Mouse (Mus musculus): ENCODE results near the gene Gm20509.
A peak's percentile ranks its signal among the peaks of the same experiment; 100 is the strongest.
"Not testable (repeated sequence)": the region's sequence is repeated elsewhere in the genome, so short reads cannot be mapped to it uniquely, and the experiment has no call there.

Gm20509 gene

DNA sequence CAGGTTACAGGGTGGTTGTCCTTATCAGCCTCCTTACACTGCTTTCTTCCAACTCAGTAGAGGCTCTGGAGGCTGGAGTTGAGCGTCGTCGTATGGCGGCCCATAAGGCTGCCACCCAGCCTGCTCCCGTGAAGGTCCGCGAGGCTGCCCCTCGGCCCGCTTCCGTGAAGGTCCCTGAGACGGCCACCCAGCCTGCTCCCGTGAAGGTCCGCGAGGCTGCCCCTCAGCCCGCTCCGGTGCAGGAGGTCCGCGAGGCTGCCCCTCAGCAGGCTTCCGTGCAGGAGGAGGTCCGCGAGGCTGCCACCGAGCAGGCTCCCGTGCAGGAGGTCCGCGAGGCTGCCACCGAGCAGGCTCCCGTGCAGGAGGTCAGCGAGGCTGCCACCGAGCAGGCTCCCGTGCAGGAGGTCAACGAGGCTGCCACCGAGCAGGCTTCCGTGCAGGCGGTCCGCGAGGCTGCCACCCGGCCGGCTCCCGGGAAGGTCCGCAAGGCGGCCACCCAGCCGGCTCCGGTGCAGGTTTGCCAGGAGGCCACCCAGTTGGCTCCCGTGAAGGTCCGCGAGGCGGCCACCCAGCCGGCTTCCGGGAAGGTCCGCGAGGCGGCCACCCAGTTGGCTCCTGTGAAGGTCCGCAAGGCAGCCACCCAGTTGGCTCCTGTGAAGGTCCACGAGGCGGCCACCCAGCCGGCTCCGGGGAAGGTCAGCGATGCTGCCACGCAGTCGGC is 1.0 kb downstream of the Gm20509 start:
- no peak for DNase-seq

DNA sequence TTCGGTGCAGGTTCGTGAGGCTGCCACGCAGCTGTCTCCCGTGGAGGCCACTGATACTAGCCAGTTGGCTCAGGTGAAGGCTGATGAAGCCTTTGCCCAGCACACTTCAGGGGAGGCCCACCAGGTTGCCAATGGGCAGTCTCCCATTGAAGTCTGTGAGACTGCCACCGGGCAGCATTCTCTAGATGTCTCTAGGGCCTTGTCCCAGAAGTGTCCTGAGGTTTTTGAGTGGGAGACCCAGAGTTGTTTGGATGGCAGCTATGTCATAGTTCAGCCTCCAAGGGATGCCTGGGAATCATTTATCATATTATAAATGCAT is 1.6 kb downstream of the Gm20509 start:
- DNase-seq: no peak

DNA sequence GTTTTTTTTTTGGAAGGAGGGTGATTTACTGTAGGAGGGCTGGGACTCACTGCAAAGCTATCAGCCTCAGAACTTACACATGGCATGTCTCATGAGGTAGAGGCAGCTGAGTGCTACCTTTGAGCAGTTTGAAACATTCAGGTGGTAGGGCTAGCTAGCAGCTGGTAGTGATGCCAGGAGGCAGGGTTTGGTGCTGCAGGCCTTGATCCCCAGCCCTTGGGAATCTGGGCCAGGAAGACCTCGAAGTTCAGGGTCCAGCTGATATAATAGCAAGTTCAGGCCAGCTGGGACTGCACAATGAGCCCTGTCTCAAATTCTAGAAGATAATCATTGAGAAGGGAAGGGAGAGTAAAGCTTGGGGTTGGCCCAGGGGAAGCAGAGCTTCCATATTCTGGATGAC is 2.9 kb downstream of the Gm20509 start:
- no peak for DNase-seq

DNA sequence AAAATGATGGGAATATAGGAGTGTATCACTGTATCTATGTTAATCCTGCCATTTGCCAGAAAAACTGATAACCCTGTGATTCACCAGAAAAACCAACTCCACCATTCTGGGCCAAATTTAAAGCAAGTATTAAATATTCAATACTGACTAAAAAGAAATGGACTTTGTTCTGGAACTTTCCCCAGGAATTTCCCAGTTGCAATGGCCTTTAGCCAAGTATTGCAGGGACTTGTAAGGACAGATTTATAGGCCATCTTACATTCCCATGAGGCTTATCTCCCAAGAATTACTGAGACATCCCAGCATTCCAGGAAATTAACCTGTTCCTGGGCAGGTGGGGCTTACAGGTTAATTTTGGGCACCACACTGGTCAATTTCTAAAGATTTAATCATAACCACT is 3.5 kb downstream of the Gm20509 start:
- DNase-seq: no peak

DNA sequence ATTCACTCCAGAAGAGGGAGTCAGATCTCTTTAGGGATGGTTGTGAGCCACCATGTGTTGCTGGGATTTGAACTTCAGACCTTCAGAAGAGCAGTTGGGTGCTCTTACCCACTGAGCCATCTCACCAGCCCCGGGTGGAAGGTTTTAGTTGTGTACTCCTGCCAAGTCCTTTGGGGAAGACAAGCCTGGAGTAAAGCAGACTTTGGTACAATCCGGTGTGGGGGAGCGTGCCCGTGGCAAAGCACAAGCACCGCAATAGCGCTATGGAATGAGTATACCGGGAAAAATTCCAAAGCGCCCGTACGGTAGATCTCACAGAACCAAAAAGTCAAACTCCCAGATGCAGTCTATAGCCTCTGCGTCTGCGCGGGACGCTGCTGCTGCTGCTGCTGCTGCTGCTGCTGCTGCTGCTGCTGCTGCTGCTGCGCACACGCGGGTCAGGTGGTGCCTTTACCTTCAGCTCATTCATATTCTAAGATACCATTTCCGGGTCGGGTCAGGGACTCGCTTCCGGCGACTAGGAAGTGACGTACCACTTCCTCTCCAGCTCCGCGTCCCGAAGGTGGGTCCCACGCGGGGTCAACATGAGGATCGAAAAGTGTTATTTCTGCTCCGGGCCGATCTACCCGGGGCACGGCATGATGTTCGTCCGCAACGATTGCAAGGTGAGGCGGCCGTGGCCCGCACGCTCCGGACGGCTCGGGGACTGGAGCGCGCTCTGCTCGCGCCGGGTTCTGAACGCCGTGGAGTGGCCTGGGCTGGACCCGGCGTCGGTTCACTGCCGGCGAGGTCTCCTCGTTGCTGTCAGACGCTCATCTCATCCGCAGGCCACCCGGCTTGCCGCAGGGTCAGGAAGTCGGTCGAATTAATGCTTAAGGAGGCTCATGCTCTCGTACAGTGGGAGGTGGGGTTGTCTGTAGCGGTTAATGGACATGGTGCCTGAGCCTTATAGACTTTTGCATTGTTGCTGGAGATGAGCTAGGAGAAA is 10.9 kb downstream of the Gm20509 start, which contains the start of gene Rsl24d1:
Rsl24d1 (plus strand) TSS at position 508 of the 988 bp plus-strand sequence.
- peak; percentile 95 for DNase-seq

DNA sequence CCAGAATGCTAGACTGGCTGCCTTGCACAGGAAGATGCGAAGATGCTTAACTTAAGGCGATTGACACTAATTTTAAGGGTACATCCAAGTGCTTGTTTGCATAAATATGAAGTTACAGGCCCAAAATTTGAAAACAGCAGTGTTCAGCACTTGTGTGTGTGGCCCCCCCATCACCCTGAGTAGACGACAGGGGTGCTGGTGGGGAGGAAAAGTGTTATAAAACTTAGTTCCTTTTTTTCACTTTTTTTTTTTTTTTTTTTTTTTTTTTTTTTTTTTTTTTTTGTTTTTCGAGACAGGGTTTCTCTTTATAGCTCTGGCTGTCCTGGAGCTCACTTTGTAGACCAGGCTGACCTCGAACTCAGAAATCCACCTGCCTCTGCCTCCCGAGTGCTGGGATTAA is 14.4 kb downstream of the Gm20509 start:
- not testable (repeated sequence) for DNase-seq

DNA sequence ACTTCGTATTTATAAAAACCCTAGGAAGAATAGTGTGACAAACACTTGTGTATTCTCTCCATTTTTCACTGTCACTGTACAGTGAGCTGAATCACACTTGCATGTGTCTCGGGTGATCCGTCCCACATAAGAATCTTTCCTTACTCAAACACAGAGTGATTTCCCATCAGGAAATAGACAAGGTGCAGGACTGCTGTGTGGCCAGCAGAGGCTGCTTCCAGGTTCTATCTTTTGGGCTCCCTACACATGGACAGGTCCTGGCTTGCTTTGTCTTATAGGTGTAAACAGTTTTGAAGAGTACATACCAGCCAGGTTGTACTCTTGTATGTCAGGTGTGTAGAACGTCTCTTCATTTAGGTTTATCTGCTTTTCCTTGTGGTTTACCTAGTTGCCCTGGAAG is 15.7 kb downstream of the Gm20509 start:
- DNase-seq: no peak

DNA sequence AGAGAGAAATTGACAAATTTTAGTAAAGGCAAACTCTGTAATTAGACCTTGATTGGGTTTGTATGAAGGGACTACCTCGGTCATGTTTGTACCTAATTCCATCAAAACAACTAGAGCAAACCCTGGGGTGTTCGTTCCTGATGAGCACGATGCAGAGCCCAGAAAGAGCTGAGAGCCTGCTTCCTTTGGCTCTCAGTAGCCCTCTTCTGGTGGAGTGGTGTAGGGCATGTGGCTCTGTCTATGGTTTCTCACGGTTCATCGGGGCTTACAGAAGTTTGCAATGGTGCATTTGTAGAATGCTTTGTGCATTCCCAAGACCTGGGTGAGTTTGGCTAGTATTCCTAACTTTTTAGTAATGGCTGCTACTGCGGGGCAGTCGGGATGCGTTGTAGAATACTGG is 19.5 kb downstream of the Gm20509 start:
- DNase-seq: peak; percentile 36

DNA sequence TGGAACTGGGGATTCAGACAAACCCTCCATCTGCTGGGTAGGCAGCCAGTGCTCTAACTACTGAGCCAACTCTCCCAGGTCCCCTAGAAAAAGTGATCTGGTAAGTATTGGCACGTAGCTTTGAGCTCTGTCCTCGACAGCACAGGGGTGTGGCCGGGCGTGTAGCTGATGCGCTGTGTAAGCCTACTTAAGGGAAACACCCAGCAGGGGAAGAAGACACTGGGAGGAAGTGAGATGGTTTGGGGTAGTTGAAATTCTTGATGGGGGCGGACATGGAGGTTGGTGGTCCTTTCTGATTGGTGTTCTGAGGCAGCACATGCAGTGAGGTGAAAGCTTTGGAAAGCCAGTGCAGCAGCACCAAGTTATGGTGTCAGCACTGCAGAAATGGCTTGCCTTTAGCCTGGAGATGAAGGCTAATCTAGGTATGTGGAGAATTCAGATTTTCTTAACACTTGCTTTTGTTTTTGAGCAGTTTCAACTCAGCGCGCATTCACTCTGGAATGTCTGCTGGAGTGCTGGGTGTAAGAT is 22.8 kb downstream of the Gm20509 start:
- no peak for DNase-seq

DNA sequence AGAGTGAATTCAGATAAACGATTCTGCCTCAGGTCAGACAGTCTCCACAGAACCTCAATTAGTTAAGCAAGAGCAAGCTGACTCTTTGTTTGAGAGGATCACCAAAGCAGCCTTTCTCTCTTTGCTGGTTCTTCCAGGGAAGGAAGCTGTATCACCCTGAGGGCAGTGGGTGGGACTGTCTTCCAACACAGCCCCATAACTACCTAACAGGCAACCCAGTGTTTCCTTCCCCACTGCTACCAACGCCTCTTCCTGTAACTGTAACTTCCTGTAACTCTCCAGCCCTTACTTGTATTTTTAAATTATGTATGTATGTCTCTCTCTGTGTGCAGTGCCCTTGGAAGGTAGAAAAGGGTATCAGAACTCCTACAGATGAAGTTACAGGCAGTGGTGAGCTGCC is 25.2 kb downstream of the Gm20509 start:
- no peak for DNase-seq

DNA sequence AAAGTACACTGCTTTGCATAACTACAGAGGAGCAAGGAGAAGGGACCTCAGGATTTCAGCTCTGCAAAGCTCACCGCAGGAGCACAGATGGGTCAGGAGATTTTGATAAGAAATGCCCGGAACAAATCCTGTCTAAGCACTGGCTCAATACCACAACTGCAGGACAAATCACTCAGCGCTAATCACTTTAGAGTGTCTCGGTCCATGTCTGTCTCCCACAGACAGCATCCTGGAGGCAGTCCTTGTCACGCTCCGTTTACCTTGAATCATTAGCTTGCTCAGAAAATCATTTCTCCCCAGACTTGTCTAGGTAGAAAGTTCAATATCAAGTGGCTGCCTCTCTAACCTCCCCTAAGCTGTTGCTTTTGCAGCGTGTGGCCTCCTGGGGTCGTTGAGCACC is 27.6 kb downstream of the Gm20509 start:
- no peak for DNase-seq

DNA sequence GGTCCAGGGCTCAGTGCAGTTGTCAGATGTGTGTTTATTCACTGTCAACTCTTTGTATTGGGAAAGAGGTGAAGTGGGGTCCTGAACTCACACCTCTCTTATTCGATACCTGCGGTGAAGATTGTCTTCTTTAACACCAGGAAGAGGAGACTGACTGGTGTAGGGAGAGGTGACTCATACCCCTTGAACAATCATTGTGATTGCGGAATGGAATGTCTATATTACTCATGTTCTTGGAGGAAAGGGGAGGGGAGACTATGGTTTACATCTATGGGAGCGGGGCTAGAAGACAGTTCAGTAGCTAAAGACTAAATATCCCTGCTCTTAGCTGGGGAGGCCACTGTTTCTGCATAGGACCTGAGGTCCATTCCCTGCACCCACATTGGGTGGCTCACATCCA is 28.3 kb downstream of the Gm20509 start:
- no peak for DNase-seq

DNA sequence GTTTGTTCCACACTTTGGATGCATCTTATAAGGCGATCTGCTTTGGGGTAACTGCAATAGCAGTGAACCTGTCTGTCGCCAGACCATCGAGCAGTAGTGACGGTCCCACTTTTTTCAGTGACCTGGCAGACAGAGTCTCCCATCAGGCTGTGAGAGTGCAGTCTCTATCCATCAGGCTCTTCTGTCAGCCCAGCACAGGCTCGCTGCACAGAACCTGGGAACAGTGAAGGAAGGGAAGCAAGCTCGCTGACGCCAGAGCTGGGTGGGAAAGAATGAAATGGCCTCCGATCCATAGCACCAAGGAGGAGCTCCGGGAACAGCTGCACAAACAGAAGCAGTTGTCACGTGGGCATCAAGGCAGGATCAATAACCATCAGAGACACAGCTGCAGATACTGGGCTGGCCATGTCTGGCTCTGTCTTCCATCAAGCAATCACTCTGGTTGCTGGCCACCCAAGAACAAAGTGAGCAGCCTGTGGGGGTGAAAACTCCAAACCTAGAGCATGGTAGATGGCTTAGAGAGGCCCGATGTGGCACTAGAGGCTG is 35.1 kb downstream of the Gm20509 start:
- DNase-seq: no peak

DNA sequence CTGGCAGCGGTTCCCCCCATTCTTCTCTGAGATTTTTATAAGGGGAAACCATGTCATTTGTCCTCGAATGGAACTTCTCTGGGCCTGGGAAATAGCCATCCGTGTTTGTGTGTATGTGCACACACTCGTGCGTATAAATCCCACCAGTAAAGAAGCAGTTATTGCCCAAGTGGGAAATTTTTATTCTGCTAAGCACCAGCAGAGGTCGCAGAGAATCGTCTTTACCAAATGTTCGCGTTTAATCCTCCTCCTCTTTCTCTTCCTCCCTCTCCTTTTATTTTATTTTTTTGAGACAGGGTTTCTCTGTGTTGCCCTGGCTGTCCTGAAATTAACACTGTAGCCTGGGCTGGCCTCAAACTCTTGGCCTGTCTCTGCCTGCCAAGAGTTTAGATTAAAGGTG is 52.1 kb downstream of the Gm20509 start:
- no peak for DNase-seq

DNA sequence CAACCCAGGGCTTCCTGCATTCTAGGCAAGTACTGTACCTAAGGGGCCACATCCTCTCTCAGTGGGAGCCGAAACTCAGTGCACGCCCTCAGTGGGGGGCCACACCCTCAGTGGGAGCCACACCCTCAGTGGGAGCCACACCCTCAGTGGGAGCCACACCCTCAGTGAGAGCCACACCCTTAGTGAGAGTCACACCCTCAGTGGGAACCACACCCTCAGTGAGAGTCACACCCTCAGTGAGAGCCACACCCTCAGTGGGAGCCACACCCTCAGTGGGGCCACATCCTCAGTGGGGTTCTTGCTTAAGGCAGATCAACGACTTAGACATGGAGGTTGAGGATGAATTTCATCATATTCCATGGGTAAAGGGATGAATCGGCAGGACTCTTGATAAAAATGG is 55.7 kb downstream of the Gm20509 start:
- no peak for DNase-seq

DNA sequence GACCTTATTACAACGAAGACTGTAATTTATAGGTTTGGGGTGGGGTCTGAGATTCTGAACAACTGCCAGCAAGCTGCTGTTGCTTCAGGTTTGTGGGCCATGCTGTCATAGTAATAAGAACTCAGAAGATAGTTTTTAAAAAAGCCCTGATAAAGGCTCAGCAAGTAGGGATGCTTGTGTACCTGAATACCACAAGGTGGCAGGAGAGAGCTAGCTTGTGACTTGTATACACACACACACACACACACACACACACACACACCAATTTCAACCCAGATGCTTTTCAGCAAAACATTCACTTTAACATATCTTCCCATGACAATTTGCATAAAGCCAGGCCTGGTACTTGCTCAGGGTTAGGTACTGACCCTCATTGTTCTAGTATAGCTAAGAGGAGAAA is 57.0 kb downstream of the Gm20509 start:
- no peak for DNase-seq

DNA sequence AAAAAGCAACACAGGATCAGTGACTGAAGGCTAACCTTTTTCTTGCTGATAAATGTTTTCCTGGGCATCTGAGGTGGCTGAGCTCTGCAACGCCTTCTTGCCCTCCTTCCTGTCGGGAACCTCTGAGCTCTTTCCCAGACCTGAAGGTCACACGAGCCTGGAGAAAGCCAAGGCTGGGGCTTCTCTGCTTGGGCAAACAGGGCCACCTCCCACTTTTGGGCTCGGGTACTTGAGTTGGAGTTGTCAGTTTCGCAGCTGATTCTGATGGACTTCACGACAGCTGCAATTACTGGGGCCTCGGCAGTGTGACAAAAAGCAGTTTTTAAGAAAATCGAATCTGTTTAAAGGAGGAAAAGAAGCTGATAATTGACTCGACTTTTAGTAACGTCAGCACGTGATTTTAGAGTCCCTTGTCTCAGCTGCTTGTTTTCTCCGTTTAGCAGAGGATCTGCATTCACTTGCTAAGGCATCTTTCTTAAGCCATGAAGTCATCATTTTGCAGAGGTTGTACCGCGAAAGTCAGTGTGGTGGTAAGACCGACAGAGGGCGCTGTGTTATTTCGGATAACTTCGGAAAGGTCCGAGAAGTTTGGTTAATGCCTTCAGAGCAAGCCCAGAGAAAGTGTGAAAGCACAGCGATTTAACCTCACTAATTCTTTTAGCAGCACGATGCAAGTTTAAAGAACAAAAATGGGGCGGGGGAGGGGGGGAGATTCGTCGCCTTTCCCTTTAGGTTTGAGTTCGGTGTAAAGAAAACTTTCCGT is 60.5 kb downstream of the Gm20509 start:
- DNase-seq: peak; percentile 52

DNA sequence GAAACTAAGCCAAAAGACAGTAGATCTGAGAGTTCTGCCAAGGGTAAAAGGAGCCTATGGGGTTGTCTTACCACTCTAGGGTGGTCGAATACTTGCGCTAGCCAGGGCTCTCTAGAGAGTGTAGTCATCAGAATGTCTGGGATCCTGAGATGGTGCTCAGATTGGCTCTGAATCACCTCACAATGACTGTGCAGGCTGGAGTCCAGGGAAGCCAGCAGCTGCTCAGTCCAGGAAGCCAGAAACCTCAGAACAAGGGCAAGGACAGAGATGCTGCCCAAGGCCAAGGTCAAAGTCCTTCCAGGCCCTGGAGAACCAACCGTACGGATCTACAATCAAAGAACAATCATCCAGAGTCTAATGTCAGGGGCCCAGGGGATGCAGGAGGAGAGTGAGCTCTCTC is 63.4 kb downstream of the Gm20509 start:
- no peak for DNase-seq

Measured in layer of hippocampus, adult 9-11 months (tissue).